Mouse (Mus musculus) forebrain, embryonic 16.5 days (tissue): ENCODE data around the gene Clec2d. TPM values are rescaled to one million over a fixed set of nuclear protein-coding genes. Genes with fewer than 3 reads are reported as not detected.
A peak's percentile ranks its signal among the peaks of the same experiment; 100 is the strongest.
"Not testable (repeated sequence)": the region's sequence is repeated elsewhere in the genome, so short reads cannot be mapped to it uniquely, and the experiment has no call there.

Experiments used
- ATAC-seq: fragments of 200-750 bp; cut with Nextera tagmentation; 2 replicates; pipeline ENCODE4 v1.8.0; 2017; ENCODE audit warnings: mild to moderate bottlenecking, moderate library complexity
- H3K27ac ChIP-seq: fragments of 300-500 bp; sonication (generic); 2 replicates; pipeline ENCODE4 v1.5.1; 2014; ENCODE audit warnings: low read length, control low read depth
- H3K27me3 ChIP-seq: fragments of 300-500 bp; sonication (generic); replicated peaks from 2 replicates; pipeline ENCODE4 v1.6.1; 2014; ENCODE audit warnings: low read length; ENCODE audit not compliant: control insufficient read depth, insufficient read depth
- H3K36me3 ChIP-seq: fragments of 300-500 bp; sonication (generic); 2 replicates; pipeline ENCODE4 v1.6.1; 2014; ENCODE audit not compliant: control insufficient read depth, insufficient read depth
- H3K4me1 ChIP-seq: fragments of 300-500 bp; sonication (generic); replicated peaks from 2 replicates; pipeline ENCODE4 v1.6.1; 2014; ENCODE audit warnings: low read length; ENCODE audit not compliant: control insufficient read depth, insufficient read depth
- H3K4me2 ChIP-seq: fragments of 300-500 bp; sonication (generic); 2 replicates; pipeline ENCODE4 v1.6.1; 2014; ENCODE audit warnings: mild to moderate bottlenecking, low read length, control low read depth
- H3K4me3 ChIP-seq: fragments of 300-500 bp; sonication (generic); replicated peaks from 2 replicates; pipeline ENCODE4 v1.5.1; 2014; ENCODE audit warnings: mild to moderate bottlenecking, low read length, control low read depth
- H3K9ac ChIP-seq: fragments of 300-500 bp; sonication (generic); replicated peaks from 2 replicates; pipeline ENCODE4 v1.6.1; 2014; ENCODE audit warnings: low read depth, low read length, control low read depth
- H3K9me3 ChIP-seq: fragments of 300-500 bp; sonication (generic); 2 replicates; pipeline ENCODE4 v1.6.1; 2016; ENCODE audit warnings: low read length; ENCODE audit not compliant: control insufficient read depth
- WGBS: fragments of 180-500 bp; shearing (Covaris S2); extraction: QIAGEN DNeasy Blood & Tissue Kit; methylation state at CpG from one replicate; pipeline ENCODE4 v1.1.7; 2014; 5-methylcytosine and 5-hydroxymethylcytosine counted together
- polyA plus RNA-seq: library from polyadenylated mRNA; unstranded; fragments of >200 nt; fragmentation: Nextera tagmentation; extraction: Ambion mirVana; gene quantifications from 2 replicates; pipeline ENCODE4 v1.2.1, GENCODE M21; 2015

Clec2d gene
- polyA plus RNA-seq, 1 experiment from 2014 or later: 0.18 TPM

DNA sequence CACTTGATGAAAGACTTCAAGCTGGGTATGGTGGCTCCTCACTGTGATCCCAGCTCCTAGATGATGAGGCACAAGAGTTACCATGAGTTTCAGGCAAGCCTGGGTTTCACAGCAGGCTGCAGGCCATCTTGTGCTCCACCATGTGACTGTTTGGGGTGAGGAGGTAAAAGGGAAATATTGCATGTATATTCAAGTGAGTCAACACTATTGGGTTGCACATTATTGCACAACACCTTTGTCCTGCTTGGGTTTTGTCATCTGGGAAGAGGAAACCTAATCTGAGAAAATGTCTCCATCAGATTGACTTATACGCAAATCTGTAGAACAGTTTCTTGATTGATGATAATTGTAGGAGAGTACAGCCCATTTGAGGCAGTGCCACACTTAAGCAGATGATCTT, 8.7 kb upstream of the Clec2d start:
- Histone ChIP-seq H3K36me3 (no peaks in the 10 kb centered on the region), H3K27ac (no peak overlapping the region), H3K4me3 (no peak overlapping the region), H3K9me3 (no peaks in the 10 kb centered on the region), H3K4me2 (no peak overlapping the region), H3K27me3 (no peaks in the 10 kb centered on the region), H3K9ac (no peak overlapping the region), H3K4me1 (no peaks in the 10 kb centered on the region)
- no peak for ATAC-seq
- 92% methylated on average over 1 of the region's 1 CpGs for WGBS

DNA sequence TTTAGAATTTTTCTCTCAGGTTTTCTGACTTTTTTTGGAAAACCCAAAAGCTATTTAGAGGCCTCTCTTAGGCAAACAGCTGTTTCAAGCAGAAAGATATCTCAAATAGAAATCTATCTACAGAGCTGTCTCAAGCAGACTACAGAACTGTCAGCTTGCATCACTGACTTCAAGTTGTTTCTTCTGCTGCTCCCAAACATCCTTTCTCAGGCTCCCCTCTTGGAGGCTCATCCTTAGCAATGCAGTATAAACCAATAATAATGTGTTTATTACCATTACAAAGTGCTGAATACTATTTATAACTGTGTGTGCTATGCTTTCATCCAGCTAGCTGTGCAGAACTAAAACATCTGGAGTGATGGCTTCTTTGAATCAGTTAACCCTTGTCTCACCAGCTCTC, 5.6 kb upstream of the Clec2d start:
- Histone ChIP-seq H3K4me3 (no peak overlapping the region), H3K9ac (no peak overlapping the region), H3K36me3 (no peaks in the 10 kb centered on the region), H3K27me3 (no peaks in the 10 kb centered on the region), H3K4me2 (no peak overlapping the region), H3K9me3 (no peaks in the 10 kb centered on the region), H3K4me1 (no peaks in the 10 kb centered on the region), H3K27ac (no peak overlapping the region)
- no peak for ATAC-seq

DNA sequence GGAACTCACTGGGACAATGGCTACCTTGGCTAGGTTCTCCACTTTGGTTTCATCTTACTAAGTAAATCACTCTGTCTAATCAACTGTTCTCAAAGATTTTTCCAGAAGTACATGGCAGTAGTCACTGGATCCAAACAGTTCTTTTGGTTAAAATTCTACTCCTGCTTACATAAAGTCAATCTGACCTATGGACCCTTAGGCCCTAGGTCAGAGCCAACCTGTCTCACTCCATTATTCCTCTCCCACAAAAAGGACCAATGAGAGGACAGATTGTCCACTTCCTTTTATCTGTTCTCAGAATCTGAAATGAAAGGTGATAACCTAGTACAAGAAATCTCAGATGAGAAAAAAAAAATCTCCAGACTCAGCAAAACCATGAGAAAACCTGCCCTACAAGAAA, 4.8 kb upstream of the Clec2d start:
- H3K9ac ChIP-seq: no peak overlapping the region
- H3K4me1 ChIP-seq: 0 out of 2 replicates have a peak, but pooled peaks cover 1% of the 10 kb centered on the region
- ATAC-seq: no peak
- no peak overlapping the region for H3K4me3 ChIP-seq
- no peaks in the 10 kb centered on the region for H3K27me3 ChIP-seq
- no peak overlapping the region for H3K4me2 ChIP-seq
- H3K36me3 ChIP-seq: no peaks in the 10 kb centered on the region
- no peaks in the 10 kb centered on the region for H3K9me3 ChIP-seq
- H3K27ac ChIP-seq: no peak overlapping the region

DNA sequence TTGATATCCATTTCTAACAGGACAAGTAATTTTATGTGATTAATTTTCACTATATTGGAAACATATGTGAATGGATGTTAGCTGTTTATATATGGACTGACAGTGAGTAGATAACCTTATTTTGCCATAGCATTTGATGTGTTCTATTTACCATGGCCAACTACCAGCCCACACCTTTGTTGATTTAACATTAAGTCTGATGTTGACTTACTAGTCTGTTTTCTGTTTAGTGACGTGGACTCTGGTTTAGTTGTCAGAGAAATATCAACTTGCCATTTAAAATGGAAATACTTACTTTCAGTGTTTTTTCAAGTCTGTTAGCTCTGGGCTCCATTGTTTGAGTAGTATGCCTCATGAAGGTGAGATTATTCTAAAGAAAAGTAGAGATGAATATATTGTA, 3.8 kb upstream of the Clec2d start:
- no peak overlapping the region for H3K27ac ChIP-seq
- no peak overlapping the region for H3K4me3 ChIP-seq
- H3K4me1 ChIP-seq: 0 out of 2 replicates have a peak, but pooled peaks cover 4% of the 10 kb centered on the region
- H3K27me3 ChIP-seq: no peaks in the 10 kb centered on the region
- ATAC-seq: no peak
- WGBS: 85% methylated on average over 1 of the region's 1 CpGs
- H3K36me3 ChIP-seq: no peaks in the 10 kb centered on the region
- H3K9me3 ChIP-seq: no peaks in the 10 kb centered on the region
- no peak overlapping the region for H3K9ac ChIP-seq
- H3K4me2 ChIP-seq: no peak overlapping the region

DNA sequence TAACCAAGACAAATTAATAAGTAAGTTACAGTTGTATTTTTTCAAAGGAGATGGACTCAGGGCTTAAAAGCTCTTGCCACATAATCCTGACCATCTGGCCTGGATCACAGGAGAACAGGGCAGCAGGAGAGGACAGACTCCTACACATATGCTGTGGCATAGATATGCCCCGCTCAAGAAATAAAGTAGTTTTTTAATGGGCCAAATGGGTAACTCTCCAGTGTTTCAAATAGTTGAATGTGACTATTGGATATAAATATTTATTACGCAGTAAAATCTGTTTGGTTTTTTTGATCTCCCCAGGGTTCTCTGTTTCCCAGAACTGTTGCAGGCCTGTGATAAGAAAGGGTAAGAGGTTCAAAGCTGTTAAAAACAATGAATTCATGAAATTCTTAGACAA, 1.1 kb upstream of the Clec2d start:
- Histone ChIP-seq H3K9me3 (no peaks in the 10 kb centered on the region), H3K4me1 (0 out of 2 replicates have a peak, but pooled peaks cover 4% of the 10 kb centered on the region), H3K36me3 (no peaks in the 10 kb centered on the region), H3K27ac (no peak overlapping the region), H3K4me2 (no peak overlapping the region), H3K9ac (no peak overlapping the region), H3K4me3 (no peak overlapping the region), H3K27me3 (no peaks in the 10 kb centered on the region)
- no peak for ATAC-seq
- 89% methylated on average over 2 of the region's 2 CpGs for WGBS

- ATAC-seq, H3K4me2 ChIP-seq, H3K9me3 ChIP-seq, H3K4me1 ChIP-seq, H3K27ac ChIP-seq, H3K36me3 ChIP-seq, H3K27me3 ChIP-seq, H3K4me3 ChIP-seq, H3K9ac ChIP-seq: not testable (repeated sequence)
- WGBS: 78% methylated on average over 1 of the region's 1 CpGs
Observed at GRCm38 (mm10) chr6:129179831-129180230, 584 bp upstream of the Clec2d start.

DNA sequence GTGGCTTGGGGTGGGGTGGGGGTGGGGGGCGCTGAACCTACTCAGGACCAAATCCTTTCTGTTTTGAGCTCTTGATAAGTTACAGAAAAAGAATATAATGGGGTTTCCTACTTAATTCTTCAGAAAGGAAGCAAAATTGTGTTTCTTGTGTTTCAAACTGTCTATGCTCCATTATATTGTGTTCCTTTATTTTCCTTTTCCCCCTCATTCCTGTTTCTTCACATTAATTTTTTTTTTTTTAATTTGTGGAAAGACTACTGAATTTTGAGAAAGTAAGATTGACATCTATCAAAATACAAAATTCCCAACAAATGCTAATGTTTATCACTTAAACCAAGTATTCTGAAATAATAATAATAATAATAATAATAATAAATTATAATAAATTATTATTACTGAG, 834 bp downstream of the Clec2d start:
- Histone ChIP-seq H3K9ac (no peak overlapping the region), H3K9me3 (no peaks in the 10 kb centered on the region), H3K27ac (no peak overlapping the region; the same call in 1 of the 2 replicates), H3K4me3 (peak overlapping the region; percentile 38; the same call in 1 of the 2 replicates), H3K27me3 (no peaks in the 10 kb centered on the region), H3K4me1 (0 out of 2 replicates have a peak, but pooled peaks cover 4% of the 10 kb centered on the region), H3K36me3 (no peaks in the 10 kb centered on the region), H3K4me2 (peak overlapping the region; percentile 51)
- 0% methylated on average over 1 of the region's 1 CpGs for WGBS
- no peak for ATAC-seq

- H3K4me1 ChIP-seq: 0 out of 2 replicates have a peak, but pooled peaks cover 4% of the 10 kb centered on the region
- H3K27ac ChIP-seq: no peak overlapping the region
- H3K4me3 ChIP-seq: 0 out of 2 replicates have a peak overlapping the region, but pooled peaks have one; percentile 4
- no peaks in the 10 kb centered on the region for H3K27me3 ChIP-seq
- no peaks in the 10 kb centered on the region for H3K9me3 ChIP-seq
- no peak for ATAC-seq
- H3K36me3 ChIP-seq: no peaks in the 10 kb centered on the region
- no peak overlapping the region for H3K9ac ChIP-seq
- H3K4me2 ChIP-seq: no peak overlapping the region; the same call in 1 of the 2 replicates
Observed at GRCm38 (mm10) chr6:129181683-129182082, 1.3 kb downstream of the Clec2d start.

DNA sequence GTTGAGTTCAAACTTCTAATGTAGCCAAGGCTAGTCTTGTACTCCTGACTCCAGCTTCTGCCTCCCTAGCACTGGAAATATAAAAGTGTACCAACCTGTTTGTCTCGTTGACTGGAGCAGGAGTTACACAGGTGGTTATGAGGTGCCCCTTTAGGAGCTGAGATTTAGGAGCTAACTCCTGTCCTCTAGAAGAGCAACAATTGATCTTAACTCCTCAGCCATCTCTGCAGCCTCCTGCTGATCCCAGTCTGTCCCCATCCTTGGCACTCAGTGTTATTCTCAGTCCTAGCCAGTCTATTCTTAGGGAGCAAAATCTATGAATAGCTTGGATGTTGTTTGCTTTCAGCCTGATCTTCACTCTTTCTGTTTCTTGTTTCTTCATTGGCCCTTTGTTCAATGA, 2.1 kb downstream of the Clec2d start:
- H3K4me2 ChIP-seq: no peak overlapping the region
- 0 out of 2 replicates have a peak, but pooled peaks cover 4% of the 10 kb centered on the region for H3K4me1 ChIP-seq
- no peak overlapping the region for H3K4me3 ChIP-seq
- no peaks in the 10 kb centered on the region for H3K9me3 ChIP-seq
- WGBS: 82% methylated on average over 1 of the region's 1 CpGs
- H3K27me3 ChIP-seq: no peaks in the 10 kb centered on the region
- H3K36me3 ChIP-seq: no peaks in the 10 kb centered on the region
- H3K27ac ChIP-seq: no peak overlapping the region
- no peak overlapping the region for H3K9ac ChIP-seq
- ATAC-seq: no peak

- 88% methylated on average over 4 of the region's 4 CpGs for WGBS
- not testable (repeated sequence) for ATAC-seq
Observed at GRCm38 (mm10) chr6:129184001-129184400, 3.6 kb downstream of the Clec2d start.

More at GRCm38 (mm10) chr6:129184001-129184400, 3.6 kb downstream of the Clec2d start:
- H3K4me2 ChIP-seq, H3K9ac ChIP-seq, H3K27ac ChIP-seq, H3K36me3 ChIP-seq, H3K4me1 ChIP-seq, H3K9me3 ChIP-seq, H3K27me3 ChIP-seq, H3K4me3 ChIP-seq: not testable (repeated sequence)
